Mouse (Mus musculus): ENCODE results near the gene Ggt5. TPM values are rescaled to one million over a fixed set of nuclear protein-coding genes. Genes with fewer than 3 reads are reported as not detected.

Ggt5 gene
- polyA plus RNA-seq, 1 experiment from 2014 or later, result 9.5 TPM

DNA sequence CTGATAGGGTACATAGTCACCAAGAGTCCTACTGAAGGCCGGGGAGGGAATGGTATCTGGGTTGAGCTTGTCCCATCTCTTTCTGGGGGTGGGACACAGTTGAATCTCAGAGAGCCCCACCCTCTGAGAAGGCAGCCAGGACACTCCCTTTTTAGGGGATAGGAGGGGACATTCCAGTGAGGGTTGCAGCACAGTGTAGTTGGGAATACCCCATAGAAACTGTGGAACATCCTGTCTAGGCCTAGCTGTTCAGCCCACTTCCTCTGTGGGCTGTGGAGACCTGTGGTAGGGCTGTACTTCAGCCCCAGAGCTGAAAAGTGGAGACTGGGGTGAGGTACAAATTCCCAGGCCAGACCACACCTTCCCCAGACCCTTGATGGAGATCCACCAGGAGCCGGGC is 53.8 kb downstream of the Ggt5 start:
- Histone ChIP-seq H3K36me3 (ENCODE audit: insufficient read depth, low read length) (peaks cover 10% of the 10 kb centered on the region; the same call in 1 of the 2 replicates), H3K27me3 (ENCODE audit: insufficient read depth, low read length) (no peaks in the 10 kb centered on the region), H3K9me3 (ENCODE audit: low read length) (no peaks in the 10 kb centered on the region), H3K4me1 (ENCODE audit: insufficient read depth, low read length) (peaks cover 9% of the 10 kb centered on the region; the same call in 1 of the 2 replicates), H3K9ac (replicated peaks; ENCODE audit: low read length) (peak overlapping the region; percentile 47; the same call in 1 of the 2 replicates), H3K4me2 (replicated peaks; ENCODE audit: low read depth, low read length) (peak overlapping the region; percentile 43), H3K27ac (ENCODE audit: low read length) (no peak overlapping the region; the same call in 1 of the 2 replicates), H3K4me3 (ENCODE audit: low read length) (no peak overlapping the region; the same call in 1 of the 2 replicates)
- no peak for ATAC-seq (ENCODE audit: low FRiP score, low TSS enrichment)
- 85% methylated on average over 2 of the region's 2 CpGs for WGBS

DNA sequence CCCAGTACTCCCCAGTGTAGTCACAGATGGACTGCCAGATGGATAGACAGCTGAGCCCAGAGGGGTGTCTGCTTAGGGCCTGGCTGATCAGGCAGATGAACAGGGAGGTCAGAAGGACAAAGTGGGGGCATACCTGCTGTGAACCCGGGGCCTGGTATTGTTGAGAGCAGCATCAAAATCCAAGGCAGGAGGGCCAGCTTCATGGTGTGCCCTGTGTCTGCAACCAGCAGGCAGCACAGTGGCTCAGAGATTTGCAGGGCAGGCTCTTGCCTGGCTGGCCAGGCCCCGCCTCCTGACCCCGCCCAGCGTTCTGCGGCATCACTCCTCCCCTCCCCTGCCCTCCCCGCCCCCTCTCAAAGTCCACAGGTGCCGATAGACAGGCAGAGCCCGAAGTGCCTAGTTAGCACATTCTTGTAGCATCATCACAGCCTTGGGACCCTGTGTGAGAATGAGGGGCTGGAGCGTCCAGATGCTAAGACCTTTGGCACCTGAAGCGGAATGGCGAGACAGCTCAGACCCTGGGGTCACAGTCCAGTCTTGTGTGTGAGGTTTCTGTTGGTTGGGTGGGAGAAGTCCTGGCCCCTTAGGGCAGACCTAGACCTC is 54.7 kb downstream of the Ggt5 start, which contains the start of gene Susd2:
TSS of gene Susd2 (minus strand) at position 268 of the 603 bp plus-strand sequence.
- peak within 1 kb of the TSS; percentile 78 for H3K27ac ChIP-seq (ENCODE audit: low read length)
- peak; percentile 89 for ATAC-seq (ENCODE audit: low FRiP score, low TSS enrichment)
- H3K9ac ChIP-seq (replicated peaks; ENCODE audit: low read length), result peak within 1 kb of the TSS; percentile 47

DNA sequence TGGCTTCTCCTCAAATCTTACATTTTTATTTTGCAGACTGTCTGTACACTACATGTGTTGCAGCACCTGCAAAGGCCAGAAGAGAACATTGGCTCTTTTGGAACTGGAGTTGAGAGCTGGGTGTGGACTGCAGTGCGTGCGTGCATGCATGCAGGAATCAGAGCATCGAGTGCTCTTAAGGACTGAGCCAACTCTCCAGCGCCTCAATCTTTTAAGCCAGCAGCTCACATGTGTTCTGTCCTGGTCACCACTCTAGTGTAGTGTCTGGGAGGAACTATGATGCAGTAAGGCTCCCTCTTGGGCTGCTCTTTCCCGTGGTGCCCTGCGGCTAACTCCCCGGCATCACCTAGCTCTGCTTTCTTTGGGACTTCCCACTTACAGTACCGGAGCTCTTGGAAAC is 56.5 kb downstream of the Ggt5 start:
- H3K4me1 ChIP-seq (ENCODE audit: insufficient read depth, low read length), result peaks cover 9% of the 10 kb centered on the region; the same call in 1 of the 2 replicates
- no peak overlapping the region for H3K27ac ChIP-seq (ENCODE audit: low read length)
- no peak overlapping the region for H3K9ac ChIP-seq (replicated peaks; ENCODE audit: low read length)
- no peak for ATAC-seq (ENCODE audit: low FRiP score, low TSS enrichment)
- H3K27me3 ChIP-seq (ENCODE audit: insufficient read depth, low read length), result no peaks in the 10 kb centered on the region
- H3K9me3 ChIP-seq (ENCODE audit: low read length), result no peaks in the 10 kb centered on the region
- no peak overlapping the region for H3K4me2 ChIP-seq (replicated peaks; ENCODE audit: low read depth, low read length)
- peaks cover 27% of the 10 kb centered on the region for H3K36me3 ChIP-seq (ENCODE audit: insufficient read depth, low read length)
- H3K4me3 ChIP-seq (ENCODE audit: low read length), result no peak overlapping the region
- WGBS, result 93% methylated on average over 8 of the region's 8 CpGs

More for the DNA sequence above, 54.7 kb downstream of the Ggt5 start, which contains the start of gene Susd2:
- peaks cover 16% of the 10 kb centered on the region; the same call in 1 of the 2 replicates for H3K36me3 ChIP-seq (ENCODE audit: insufficient read depth, low read length)
- H3K4me3 ChIP-seq (ENCODE audit: low read length), result peak within 1 kb of the TSS; percentile 17
- H3K27me3 ChIP-seq (ENCODE audit: insufficient read depth, low read length), result no peaks in the 10 kb centered on the region
- no peaks in the 10 kb centered on the region for H3K9me3 ChIP-seq (ENCODE audit: low read length)
- 6% methylated on average over 11 of the region's 11 CpGs for WGBS
- H3K4me1 ChIP-seq (ENCODE audit: insufficient read depth, low read length), result peaks cover 9% of the 10 kb centered on the region; the same call in 1 of the 2 replicates
- peak within 1 kb of the TSS; percentile 43 for H3K4me2 ChIP-seq (replicated peaks; ENCODE audit: low read depth, low read length)

DNA sequence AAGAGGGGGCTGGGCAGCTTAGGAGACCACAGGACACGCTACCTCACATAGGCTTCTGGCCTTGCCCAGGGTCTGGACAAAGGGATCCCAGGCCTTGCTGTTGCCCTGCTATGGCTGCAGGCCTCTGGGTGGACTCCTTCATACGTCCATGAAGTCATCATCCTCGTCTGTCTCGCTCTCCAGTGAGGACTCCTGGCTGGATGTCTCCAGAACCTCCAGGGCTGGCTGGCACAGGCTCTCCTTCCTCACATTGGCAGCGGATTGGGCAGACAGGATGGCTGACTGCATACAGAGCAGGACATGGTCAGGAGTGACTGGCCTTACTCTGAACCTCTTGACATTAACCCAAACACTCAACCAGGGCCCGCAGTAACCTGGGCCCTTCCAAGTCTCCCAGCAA is 57.3 kb downstream of the Ggt5 start:
- Histone ChIP-seq H3K9me3 (ENCODE audit: low read length) (no peaks in the 10 kb centered on the region), H3K27ac (ENCODE audit: low read length) (no peak overlapping the region), H3K4me3 (ENCODE audit: low read length) (no peak overlapping the region), H3K9ac (replicated peaks; ENCODE audit: low read length) (no peak overlapping the region), H3K36me3 (ENCODE audit: insufficient read depth, low read length) (peaks cover 35% of the 10 kb centered on the region), H3K4me2 (replicated peaks; ENCODE audit: low read depth, low read length) (no peak overlapping the region), H3K27me3 (ENCODE audit: insufficient read depth, low read length) (no peaks in the 10 kb centered on the region), H3K4me1 (ENCODE audit: insufficient read depth, low read length) (peaks cover 9% of the 10 kb centered on the region; the same call in 1 of the 2 replicates)
- WGBS, result 93% methylated on average over 6 of the region's 6 CpGs
- ATAC-seq (ENCODE audit: low FRiP score, low TSS enrichment), result no peak

DNA sequence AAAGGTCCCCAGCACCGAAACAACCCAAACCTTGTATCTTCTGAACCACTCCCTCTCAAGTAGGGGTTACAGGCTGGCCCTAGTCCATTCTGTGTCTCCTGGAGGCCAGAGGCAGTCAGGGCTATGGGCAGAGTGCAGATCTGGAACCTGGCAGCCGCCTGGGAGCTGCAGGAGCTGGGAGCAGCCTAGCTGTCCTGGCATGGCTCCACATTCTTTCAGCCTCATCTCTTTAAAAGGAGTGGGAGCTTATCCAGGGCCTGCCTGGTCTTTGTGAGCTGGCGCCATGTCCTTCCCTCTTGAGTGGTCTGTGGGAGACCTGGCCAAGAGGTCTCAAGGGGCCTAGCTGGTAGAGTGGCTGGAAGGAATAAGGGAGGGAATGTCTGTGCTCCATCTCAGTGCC is 58.2 kb downstream of the Ggt5 start:
- Histone ChIP-seq H3K4me1 (ENCODE audit: insufficient read depth, low read length) (peaks cover 9% of the 10 kb centered on the region; the same call in 1 of the 2 replicates), H3K4me2 (replicated peaks; ENCODE audit: low read depth, low read length) (no peak overlapping the region), H3K9ac (replicated peaks; ENCODE audit: low read length) (no peak overlapping the region), H3K4me3 (ENCODE audit: low read length) (no peak overlapping the region), H3K9me3 (ENCODE audit: low read length) (no peaks in the 10 kb centered on the region), H3K27me3 (ENCODE audit: insufficient read depth, low read length) (no peaks in the 10 kb centered on the region), H3K36me3 (ENCODE audit: insufficient read depth, low read length) (peaks cover 44% of the 10 kb centered on the region), H3K27ac (ENCODE audit: low read length) (no peak overlapping the region)
- ATAC-seq (ENCODE audit: low FRiP score, low TSS enrichment), result no peak
- 84% methylated on average over 3 of the region's 3 CpGs for WGBS

GRCm38 (mm10) chr10:75648091-75648490 is 59.0 kb downstream of the Ggt5 start:
- H3K9ac ChIP-seq (replicated peaks; ENCODE audit: low read length), result no peak overlapping the region
- peaks cover 9% of the 10 kb centered on the region; the same call in 1 of the 2 replicates for H3K4me1 ChIP-seq (ENCODE audit: insufficient read depth, low read length)
- H3K27ac ChIP-seq (ENCODE audit: low read length), result no peak overlapping the region
- H3K9me3 ChIP-seq (ENCODE audit: low read length), result no peaks in the 10 kb centered on the region
- no peak for ATAC-seq (ENCODE audit: low FRiP score, low TSS enrichment)
- no peak overlapping the region for H3K4me3 ChIP-seq (ENCODE audit: low read length)
- H3K4me2 ChIP-seq (replicated peaks; ENCODE audit: low read depth, low read length), result no peak overlapping the region
- H3K27me3 ChIP-seq (ENCODE audit: insufficient read depth, low read length), result no peaks in the 10 kb centered on the region
- peaks cover 51% of the 10 kb centered on the region for H3K36me3 ChIP-seq (ENCODE audit: insufficient read depth, low read length)
- 83% methylated on average over 6 of the region's 6 CpGs for WGBS

DNA sequence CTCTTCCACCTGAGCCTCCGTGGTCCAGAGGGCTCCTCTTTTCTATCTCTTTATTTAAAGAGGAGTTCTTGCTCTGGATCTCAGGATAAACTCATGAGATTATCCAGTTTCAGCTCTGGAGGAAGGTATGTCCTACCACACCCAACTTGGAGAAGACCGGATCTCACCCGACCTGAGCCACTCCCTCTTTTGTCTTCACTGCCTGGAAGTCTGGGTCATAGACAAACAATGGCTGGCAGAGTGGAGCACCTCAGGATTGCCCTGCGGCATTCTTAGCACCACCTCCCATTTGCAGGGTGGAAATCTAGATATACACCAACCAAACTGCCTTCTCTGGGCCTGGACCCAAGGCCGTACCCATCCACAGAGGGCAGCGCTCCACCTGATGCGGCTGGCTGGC is 59.9 kb downstream of the Ggt5 start:
- Histone ChIP-seq H3K4me3 (ENCODE audit: low read length) (no peak overlapping the region), H3K4me2 (replicated peaks; ENCODE audit: low read depth, low read length) (no peak overlapping the region), H3K27me3 (ENCODE audit: insufficient read depth, low read length) (no peaks in the 10 kb centered on the region), H3K36me3 (ENCODE audit: insufficient read depth, low read length) (peaks cover 57% of the 10 kb centered on the region), H3K9me3 (ENCODE audit: low read length) (no peaks in the 10 kb centered on the region), H3K4me1 (ENCODE audit: insufficient read depth, low read length) (peaks cover 5% of the 10 kb centered on the region; the same call in 1 of the 2 replicates), H3K27ac (ENCODE audit: low read length) (no peak overlapping the region), H3K9ac (replicated peaks; ENCODE audit: low read length) (no peak overlapping the region)
- 87% methylated on average over 7 of the region's 7 CpGs for WGBS
- no peak for ATAC-seq (ENCODE audit: low FRiP score, low TSS enrichment)

DNA sequence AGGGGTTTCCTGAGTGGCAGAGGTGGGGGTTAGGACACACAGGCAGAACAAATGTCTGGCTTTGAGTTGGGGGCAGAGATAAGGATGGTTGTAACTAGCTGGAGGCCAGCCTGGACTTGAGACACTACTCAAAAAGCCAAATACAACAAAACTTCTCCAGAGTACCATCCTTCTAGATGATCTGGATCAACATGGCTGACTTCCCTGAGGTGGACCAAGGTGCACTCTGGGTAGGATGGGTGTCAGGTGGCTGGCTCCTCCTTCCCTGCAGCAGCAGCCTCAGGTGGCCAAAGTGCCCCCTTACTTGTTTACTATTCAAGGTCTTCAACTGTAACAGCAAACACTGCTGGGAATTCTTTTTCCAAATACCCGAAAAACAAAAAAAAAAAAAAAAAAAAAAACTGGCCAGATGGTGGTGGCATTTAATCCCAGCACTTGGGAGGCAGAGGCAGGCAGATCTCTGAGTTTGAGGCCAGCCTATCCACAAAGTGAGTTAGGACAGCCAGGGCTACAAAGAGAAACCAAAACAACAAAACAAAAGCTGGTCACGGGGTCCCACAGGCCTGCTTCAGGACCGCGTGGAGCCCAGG is 60.4 kb downstream of the Ggt5 start:
- Histone ChIP-seq H3K4me2 (replicated peaks; ENCODE audit: low read depth, low read length) (no peak overlapping the region), H3K36me3 (ENCODE audit: insufficient read depth, low read length) (peaks cover 62% of the 10 kb centered on the region), H3K9ac (replicated peaks; ENCODE audit: low read length) (no peak overlapping the region), H3K4me1 (ENCODE audit: insufficient read depth, low read length) (no peaks in the 10 kb centered on the region), H3K4me3 (ENCODE audit: low read length) (no peak overlapping the region), H3K27ac (ENCODE audit: low read length) (no peak overlapping the region), H3K27me3 (ENCODE audit: insufficient read depth, low read length) (no peaks in the 10 kb centered on the region), H3K9me3 (ENCODE audit: low read length) (no peaks in the 10 kb centered on the region)
- ATAC-seq (ENCODE audit: low FRiP score, low TSS enrichment), result no peak
- 93% methylated on average over 4 of the region's 4 CpGs for WGBS

DNA sequence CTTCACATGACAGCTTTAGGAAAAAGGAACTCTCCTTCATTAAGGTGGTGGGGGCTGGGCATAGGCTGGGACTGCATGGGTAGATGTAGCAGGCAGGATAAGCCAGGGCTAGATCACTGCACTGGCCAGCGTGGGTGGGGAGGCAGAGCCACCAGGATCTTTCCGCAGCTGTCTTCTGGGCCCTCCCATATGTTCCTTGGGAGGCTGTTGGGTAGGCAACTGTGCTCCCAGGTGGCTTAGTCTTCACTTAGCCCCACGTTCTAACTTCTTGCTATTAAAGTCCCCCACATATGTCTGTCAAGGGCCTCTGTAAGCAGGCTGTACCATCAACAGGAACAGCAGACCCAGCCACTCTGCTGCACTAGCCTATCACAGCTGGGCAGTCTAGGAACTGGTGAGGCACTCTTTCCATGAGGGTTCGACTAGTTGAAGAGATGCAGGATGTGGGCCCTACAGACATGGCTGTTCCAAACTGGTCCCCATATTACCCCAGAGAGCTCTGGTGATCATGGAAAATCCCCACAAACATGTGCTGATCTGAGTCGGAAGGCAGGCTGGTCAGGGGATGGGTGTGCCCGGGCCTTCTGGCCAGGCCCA is 61.3 kb downstream of the Ggt5 start:
- peaks cover 70% of the 10 kb centered on the region for H3K36me3 ChIP-seq (ENCODE audit: insufficient read depth, low read length)
- no peaks in the 10 kb centered on the region for H3K4me1 ChIP-seq (ENCODE audit: insufficient read depth, low read length)
- no peak overlapping the region for H3K4me2 ChIP-seq (replicated peaks; ENCODE audit: low read depth, low read length)
- ATAC-seq (ENCODE audit: low FRiP score, low TSS enrichment), result no peak
- H3K27ac ChIP-seq (ENCODE audit: low read length), result no peak overlapping the region
- 94% methylated on average over 6 of the region's 6 CpGs for WGBS
- H3K27me3 ChIP-seq (ENCODE audit: insufficient read depth, low read length), result no peaks in the 10 kb centered on the region
- H3K9ac ChIP-seq (replicated peaks; ENCODE audit: low read length), result no peak overlapping the region
- H3K4me3 ChIP-seq (ENCODE audit: low read length), result no peak overlapping the region
- no peaks in the 10 kb centered on the region for H3K9me3 ChIP-seq (ENCODE audit: low read length)
